Mouse (Mus musculus) brown adipose tissue, adult 24 weeks (tissue): ENCODE measurements around the gene Slc33a1. TPM values are rescaled to one million over a fixed set of nuclear protein-coding genes. Genes with fewer than 3 reads are reported as not detected.

Source experiments
- H3K27ac ChIP-seq: fragments of 200-500 bp; replicated peaks from 2 replicates; pipeline ENCODE4 v1.5.1; 2012; ENCODE audit warnings: low read depth, mild to moderate bottlenecking, low read length
- H3K4me1 ChIP-seq: fragments of 200-500 bp; 2 replicates; pipeline ENCODE4 v1.6.1; 2012; ENCODE audit warnings: low read length, mixed read lengths; ENCODE audit not compliant: control insufficient read depth, insufficient read depth, insufficient read length
- H3K4me3 ChIP-seq: fragments of 200-500 bp; 2 replicates; pipeline ENCODE4 v1.5.1; 2012; ENCODE audit warnings: low read depth, mild to moderate bottlenecking, low read length, moderate library complexity; ENCODE audit not compliant: insufficient read depth
- polyA plus RNA-seq: library from polyadenylated mRNA; stranded (reverse); fragments of >200 nt; gene quantifications from 2 replicates; pipeline ENCODE4 v1.2.4, GENCODE M21; 2012; ENCODE audit not compliant: missing spikeins, insufficient read depth, insufficient read length

The Slc33a1 gene
- polyA plus RNA-seq = 20.0 and 31.7 TPM in 2 replicates

GRCm38 (mm10) chr3:63964100-63964921 lies at the start of gene Slc33a1:
TSS of gene Slc33a1 (minus strand) at chr3:63964768.
- Histone ChIP-seq H3K4me1 (peaks cover 2% of the 10 kb centered on the region; the same call in 1 of the 2 replicates), H3K27ac (peak within 1 kb of the TSS; percentile 83)

GRCm38 (mm10) chr3:63988722-63989440 lies 24.3 kb upstream of the Slc33a1 start:
- Histone ChIP-seq H3K4me3 (no peak overlapping the region), H3K27ac (no peak overlapping the region)

More at GRCm38 (mm10) chr3:63964100-63964921, at the start of gene Slc33a1:
- H3K4me3 ChIP-seq = peak within 1 kb of the TSS; percentile 77

GRCm38 (mm10) chr3:63986656-63987055 lies 22.1 kb upstream of the Slc33a1 start:
- Histone ChIP-seq H3K4me3 (no peak overlapping the region), H3K4me1 (no peaks in the 10 kb centered on the region), H3K27ac (no peak overlapping the region)

More at GRCm38 (mm10) chr3:63988722-63989440, 24.3 kb upstream of the Slc33a1 start:
- no peaks in the 10 kb centered on the region for H3K4me1 ChIP-seq

GRCm38 (mm10) chr3:63977895-63978294 lies 13.3 kb upstream of the Slc33a1 start:
- Histone ChIP-seq H3K4me3 (peak overlapping the region; percentile 19; the same call in 1 of the 2 replicates), H3K4me1 (peaks cover 6% of the 10 kb centered on the region), H3K27ac (peak overlapping the region; percentile 24; the same call in 1 of the 2 replicates)

GRCm38 (mm10) chr3:63975955-63976908 lies 11.7 kb upstream of the Slc33a1 start, which contains the start of gene Gmps:
TSS of gene Gmps (plus strand) at chr3:63976106.
- Histone ChIP-seq H3K27ac (peak within 1 kb of the TSS; percentile 72), H3K4me3 (peak within 1 kb of the TSS; percentile 93), H3K4me1 (peaks cover 6% of the 10 kb centered on the region)

GRCm38 (mm10) chr3:63965929-63966328 lies 1.4 kb upstream of the Slc33a1 start:
- Histone ChIP-seq H3K4me3 (no peak overlapping the region), H3K4me1 (peaks cover 2% of the 10 kb centered on the region; the same call in 1 of the 2 replicates), H3K27ac (no peak overlapping the region)

GRCm38 (mm10) chr3:63964922-63965249 lies 318 bp upstream of the Slc33a1 start:
- H3K4me1 ChIP-seq = peaks cover 2% of the 10 kb centered on the region; the same call in 1 of the 2 replicates
- H3K27ac ChIP-seq = 0 out of 2 replicates have a peak overlapping the region, but pooled peaks have one; percentile 32
- peak overlapping the region; percentile 77 for H3K4me3 ChIP-seq

- Histone ChIP-seq H3K4me1 (peaks cover 2% of the 10 kb centered on the region; the same call in 1 of the 2 replicates), H3K4me3 (peak overlapping the region; percentile 77), H3K27ac (peak overlapping the region; percentile 83)
Observed at GRCm38 (mm10) chr3:63963421-63964099, 1.0 kb downstream of the Slc33a1 start.

- H3K4me1 ChIP-seq = no peaks in the 10 kb centered on the region
- no peak overlapping the region for H3K27ac ChIP-seq
- H3K4me3 ChIP-seq = no peak overlapping the region
Observed at GRCm38 (mm10) chr3:63949837-63950236, 14.7 kb downstream of the Slc33a1 start.

GRCm38 (mm10) chr3:63941204-63941850 lies 23.2 kb downstream of the Slc33a1 start:
- Histone ChIP-seq H3K27ac (no peak overlapping the region), H3K4me3 (no peak overlapping the region), H3K4me1 (no peaks in the 10 kb centered on the region)

- Histone ChIP-seq H3K4me1 (no peaks in the 10 kb centered on the region), H3K4me3 (no peak overlapping the region), H3K27ac (no peak overlapping the region)
Observed at GRCm38 (mm10) chr3:63938928-63939327, 25.6 kb downstream of the Slc33a1 start.

- peak within 1 kb of the TSS; percentile 93 for H3K4me3 ChIP-seq
- peak within 1 kb of the TSS; percentile 94 for H3K27ac ChIP-seq
- H3K4me1 ChIP-seq = peaks cover 2% of the 10 kb centered on the region; the same call in 1 of the 2 replicates
Observed at GRCm38 (mm10) chr3:63928878-63929859, 35.4 kb downstream of the Slc33a1 start, which contains the start of gene E130311K13Rik. TSS of gene E130311K13Rik (minus strand) at chr3:63929472.
